Mouse (Mus musculus): ENCODE measurements around the gene Hmx2. TPM values are rescaled to one million over a fixed set of nuclear protein-coding genes. Genes with fewer than 3 reads are reported as not detected.

The Hmx2 gene
- not detected for total RNA-seq (2021)

DNA sequence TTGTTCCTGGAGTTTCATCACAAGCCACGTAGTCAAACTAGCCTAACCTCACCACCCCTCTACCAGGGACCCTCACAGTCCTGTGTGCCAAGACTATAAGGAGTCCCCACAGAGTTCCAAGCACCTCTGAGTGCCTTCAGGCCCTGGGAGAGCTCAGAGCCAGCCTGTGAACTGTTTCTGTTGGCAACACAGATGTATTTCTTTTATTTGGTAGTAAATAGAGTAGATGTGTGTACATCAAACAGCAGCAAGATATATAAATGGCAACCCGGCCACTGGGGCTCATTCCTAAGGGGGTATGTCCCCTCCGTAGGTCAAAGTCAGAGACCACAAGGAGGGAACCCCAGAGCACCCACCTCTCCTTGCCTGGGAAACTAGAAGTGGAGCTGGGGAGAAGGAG, at the start of gene Hmx2:
Hmx2 (plus strand) TSS at position 301 of the 400 bp plus-strand sequence.
- DNase-seq: no peak

DNA sequence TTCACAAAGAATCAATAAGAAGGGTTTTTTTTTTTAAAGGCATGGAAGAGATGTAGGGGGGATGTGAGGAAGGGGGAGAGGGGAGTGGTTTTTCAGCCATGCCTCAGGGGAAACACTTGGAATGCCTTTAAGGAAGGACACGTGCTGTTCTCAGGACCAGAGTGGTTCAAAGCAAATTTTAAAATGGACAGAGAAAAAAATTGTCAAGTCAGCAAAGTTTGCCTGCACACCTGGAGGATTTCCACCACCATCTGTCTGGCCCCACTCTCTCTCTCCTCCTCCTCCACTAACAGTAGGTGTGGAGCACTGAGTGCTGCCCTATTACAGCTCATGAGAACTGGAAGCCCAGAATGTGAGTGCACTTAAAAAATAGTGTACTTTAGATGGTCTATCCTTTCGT, 44.8 kb upstream of the Hmx2 start:
- no peak for DNase-seq

DNA sequence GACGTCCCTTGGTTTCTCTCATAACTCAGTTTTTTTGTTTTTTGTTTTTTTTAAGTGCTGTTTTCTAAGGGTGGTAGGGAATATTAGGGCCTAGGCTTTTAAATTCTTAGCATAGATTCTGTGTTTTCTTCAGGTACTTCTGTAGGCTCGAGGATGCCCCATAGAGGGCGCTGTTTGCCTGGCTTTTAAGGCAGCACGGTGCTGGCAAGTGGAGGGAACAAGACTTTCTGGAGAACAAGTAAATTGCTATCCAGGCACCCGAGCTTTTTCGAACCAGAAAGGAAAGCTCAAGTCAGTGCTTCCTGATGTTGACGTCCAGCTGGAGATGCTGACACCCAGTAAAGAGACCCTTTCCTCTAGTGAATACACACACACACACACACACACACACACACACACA, 8.6 kb upstream of the Hmx2 start:
- DNase-seq: peak; percentile 90

DNA sequence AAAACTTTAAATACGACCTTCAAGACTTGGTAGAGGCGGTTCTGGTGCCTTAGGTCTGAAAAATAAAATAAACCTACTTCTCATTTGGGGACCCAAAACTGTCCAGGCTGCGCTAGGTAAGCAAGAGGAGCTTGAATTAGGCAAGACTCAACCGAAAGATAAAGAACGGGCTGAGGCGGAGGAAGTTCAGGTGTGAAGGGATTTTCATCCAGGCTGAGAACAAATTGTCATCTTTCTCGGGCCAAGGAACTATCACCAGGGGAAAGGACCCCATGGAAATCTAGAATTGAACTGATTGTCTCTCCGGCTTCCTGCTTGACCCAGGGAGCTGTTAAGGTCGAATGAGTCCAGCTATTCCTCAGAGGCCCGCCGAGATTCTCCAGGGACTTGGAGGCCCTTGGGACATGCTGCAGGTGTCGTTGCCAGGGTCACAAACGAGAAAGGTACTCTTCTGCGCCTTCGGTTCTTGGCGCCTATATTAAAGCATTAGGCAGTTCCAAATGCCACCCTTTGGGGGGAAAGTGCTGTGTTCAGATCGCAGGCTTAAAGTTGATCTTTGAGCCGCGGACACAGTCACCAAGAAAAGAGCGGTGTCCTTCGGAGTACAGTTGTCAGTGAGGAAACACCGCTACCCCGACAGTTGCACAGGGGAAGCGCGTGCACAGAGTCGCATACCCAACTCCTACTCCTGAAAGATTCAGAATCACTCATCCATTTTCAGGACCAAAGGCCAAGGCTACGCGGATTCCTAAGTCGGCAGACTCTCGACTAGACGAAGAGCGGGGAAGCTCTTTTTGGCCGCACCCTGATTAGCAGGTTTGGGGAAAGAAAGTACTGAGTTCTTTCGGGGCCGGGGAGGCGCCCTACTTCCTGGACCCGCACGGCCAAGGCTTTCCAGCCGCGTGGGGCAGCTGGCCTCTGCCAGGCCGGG, 7.1 kb upstream of the Hmx2 start:
- DNase-seq: no peak

DNA sequence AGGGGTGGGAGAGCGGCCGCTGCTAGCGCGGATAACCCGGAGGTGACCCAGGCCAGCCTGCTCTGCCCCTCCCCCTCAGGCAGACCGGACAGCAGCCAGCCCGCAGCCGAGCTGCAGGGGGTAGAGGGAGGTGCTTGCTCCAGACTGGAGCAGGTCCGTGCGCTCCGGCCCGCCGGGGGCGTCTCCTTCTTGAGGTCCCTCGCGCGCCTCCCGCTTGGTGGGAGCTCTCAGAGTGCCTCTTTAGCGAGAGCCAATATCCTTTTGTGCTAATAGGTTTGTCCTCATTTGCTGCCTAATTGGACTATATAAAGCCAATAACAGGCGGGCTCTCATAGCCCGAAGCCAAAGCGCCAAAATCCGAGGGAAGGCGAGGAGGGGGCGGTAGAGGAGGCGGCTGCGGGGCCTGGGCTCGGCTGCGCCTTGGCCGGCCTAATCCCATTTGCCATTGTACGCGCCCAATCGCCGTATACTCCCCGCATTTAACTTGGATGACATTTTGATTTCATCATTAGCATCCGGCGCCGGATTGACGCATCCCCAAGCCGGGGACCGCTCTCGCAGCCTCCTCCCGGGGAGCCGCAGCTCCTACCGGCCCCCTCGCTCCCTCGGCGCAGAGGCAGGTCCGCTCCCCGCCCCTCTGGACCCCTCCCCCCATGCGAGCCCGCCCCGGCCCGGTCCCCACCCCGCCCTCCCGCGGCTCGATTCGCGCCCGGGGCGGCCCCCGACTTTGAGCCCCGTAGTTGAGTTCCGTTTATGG, 6.3 kb upstream of the Hmx2 start, which contains the start of gene Hmx3:
Hmx3 (plus strand) TSS at position 753 of the 757 bp plus-strand sequence.
- no peak for DNase-seq

DNA sequence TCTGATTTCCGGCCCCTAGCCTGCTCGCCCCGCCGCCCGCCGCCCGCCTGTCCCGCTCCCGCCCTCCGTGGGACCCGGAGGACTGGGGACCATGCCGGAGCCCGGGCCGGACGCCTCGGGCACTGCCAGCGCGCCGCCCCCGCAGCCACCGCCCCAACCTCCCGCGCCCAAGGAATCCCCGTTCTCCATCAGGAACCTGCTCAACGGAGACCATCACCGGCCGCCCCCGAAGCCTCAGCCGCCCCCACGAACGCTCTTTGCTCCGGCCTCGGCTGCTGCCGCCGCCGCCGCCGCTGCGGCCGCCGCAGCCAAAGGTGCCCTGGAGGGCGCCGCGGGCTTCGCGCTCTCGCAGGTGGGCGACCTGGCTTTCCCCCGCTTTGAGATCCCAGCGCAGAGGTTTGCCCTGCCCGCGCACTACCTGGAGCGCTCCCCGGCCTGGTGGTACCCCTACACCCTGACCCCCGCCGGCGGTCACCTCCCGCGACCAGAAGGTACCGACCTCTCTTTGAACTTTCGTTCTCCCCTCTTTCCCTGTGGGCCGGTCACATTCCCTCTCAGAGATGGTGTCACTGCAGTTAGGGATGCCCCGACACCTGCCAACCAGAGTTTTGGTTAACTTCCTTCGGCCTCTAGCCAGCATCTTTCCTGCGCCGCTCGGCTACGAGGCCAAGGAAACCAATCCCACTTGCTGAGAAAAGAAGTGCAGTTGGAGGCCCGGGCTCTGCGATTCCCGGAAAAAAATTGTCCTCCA, 5.5 kb upstream of the Hmx2 start:
- no peak for DNase-seq

DNA sequence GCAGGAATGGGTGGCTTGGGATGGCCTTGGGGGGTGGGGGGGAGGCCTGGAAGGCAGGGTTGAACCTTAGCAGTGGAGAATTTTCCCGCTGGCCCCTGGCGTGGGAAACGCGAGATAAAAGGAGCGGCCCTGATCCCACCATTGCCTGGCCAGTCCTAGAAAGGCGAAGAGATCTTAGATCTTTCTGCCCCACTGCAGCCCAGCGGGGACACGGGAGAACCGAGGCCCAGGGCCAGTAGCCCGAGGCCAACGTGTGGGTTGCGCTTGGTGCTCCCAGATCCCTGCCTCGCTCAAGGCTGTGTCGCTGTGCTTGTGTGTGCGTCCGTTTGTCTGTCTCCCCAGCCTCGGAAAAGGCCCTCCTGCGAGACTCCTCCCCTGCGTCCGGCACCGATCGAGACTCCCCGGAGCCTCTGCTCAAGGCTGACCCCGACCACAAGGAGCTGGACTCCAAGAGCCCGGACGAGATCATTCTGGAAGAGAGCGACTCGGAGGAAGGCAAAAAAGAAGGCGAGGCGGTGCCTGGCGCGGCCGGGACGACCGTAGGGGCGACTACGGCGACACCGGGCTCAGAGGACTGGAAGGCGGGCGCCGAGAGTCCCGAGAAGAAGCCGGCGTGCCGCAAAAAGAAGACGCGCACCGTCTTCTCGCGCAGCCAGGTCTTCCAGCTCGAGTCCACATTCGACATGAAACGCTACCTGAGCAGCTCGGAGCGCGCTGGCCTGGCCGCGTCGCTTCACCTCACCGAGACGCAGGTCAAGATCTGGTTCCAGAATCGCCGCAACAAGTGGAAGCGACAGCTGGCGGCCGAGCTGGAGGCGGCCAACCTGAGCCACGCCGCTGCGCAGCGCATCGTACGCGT, 4.7 kb upstream of the Hmx2 start:
- no peak for DNase-seq

DNA sequence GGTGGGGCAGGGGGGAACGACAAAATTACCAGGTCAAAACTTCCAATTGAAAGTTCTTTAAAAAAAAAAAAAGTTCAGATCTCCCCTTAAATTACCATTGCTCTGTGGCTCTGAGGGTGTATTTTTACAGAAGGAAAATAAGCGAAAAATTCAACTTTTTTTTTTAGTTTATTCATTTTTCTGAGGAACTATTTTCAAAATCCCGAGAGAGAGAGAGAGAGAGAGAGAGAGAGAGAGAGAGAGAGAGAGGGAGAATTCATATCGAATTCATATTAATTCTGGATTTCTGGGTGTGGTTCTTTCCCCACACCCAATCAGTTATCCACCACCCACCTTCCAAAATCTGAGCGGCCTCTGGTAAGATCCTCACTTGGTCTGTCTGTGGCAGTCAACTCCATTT, 3.7 kb upstream of the Hmx2 start:
- DNase-seq: no peak

DNA sequence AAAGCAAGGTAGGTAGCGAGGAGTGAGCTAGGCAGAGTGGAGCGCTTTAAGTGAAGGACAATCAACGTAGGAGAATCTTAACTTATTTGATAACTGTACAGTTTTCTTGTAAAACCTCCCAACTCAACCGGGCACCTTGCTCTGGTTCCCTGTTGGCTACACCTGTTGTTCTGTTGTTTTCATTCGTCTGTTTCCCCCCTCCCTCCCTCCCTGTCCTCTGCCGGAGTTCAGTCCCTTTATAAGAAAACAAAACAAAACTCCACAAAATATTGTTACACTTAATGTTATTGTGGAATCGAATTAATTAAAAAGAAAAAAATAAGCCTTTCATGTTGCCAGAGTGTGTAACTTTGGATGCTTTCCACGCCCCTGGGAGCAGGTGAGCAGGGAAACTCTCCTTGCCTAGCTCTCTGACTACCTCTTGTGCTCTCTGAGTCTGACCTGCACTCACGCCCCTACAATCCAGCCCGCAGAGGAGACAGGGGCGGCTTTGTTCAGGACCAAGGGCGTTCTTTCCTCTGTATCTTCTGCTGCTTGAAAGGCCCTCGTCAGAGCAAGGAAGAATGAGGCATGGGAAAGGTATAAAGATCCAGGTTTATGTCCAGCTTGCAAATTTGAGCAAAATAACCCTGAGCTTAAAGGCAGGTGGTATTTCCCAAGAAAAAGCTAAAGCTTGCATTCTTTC, 2.7 kb upstream of the Hmx2 start:
- no peak for DNase-seq

DNA sequence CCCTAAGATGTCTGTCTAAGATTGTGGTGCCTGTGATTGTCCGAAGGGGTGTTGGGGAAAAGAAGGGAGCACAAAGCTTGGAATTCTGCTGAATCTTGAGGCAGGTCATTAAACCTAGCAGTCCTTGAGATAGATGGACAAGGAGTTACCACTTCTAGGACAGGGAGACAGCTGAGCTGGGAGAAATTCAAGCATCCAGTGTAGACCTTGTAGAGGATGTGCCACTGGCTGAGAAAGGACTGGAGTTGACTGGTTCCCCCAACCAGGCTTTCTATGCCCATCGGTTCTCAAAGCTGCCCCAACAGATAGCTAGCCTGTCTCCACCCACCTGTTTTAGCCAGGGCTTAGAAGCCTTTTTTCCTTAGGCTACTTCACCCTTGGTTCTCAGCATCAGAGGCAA, 2.1 kb upstream of the Hmx2 start:
- DNase-seq: no peak

DNA sequence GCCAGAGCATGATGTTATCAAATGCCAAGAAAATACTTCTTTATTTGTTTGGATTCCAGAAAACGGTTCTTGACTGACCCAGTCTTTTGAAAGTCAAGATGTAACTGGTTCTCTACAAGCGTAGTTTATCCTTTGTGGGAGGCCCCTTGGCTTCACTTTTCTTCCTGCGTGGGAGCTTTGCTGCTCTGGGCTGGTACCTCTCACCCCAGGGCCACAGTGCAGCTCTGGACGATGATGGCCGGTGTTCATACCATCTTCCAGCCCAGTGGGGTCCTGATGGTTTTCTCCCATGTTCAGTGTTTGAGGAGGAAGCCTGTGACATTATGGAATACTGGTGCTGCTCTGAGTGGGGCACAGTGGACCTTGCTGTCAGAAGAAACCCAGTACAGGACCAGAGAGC, 1.1 kb upstream of the Hmx2 start:
- no peak for DNase-seq

DNA sequence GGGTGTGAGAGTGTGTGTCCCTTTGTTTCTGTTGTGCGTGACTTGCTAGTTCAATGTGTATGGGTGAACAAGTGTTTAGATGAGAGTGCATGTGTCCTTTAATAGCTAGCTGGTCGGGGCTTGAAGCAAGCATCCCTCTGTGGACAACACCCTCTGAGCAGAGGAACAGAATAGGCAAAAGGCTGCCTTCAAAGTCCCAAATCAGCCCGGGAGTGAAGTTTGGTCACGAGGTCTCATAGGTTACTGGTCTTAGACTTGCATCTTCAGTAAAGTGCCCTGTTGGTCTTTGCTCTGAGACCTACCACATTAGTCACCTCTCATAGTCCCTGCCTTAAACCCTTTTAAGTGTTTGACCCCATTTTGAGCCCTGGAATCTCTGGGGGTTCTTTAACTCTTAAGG, 2.9 kb downstream of the Hmx2 start:
- no peak for DNase-seq

DNA sequence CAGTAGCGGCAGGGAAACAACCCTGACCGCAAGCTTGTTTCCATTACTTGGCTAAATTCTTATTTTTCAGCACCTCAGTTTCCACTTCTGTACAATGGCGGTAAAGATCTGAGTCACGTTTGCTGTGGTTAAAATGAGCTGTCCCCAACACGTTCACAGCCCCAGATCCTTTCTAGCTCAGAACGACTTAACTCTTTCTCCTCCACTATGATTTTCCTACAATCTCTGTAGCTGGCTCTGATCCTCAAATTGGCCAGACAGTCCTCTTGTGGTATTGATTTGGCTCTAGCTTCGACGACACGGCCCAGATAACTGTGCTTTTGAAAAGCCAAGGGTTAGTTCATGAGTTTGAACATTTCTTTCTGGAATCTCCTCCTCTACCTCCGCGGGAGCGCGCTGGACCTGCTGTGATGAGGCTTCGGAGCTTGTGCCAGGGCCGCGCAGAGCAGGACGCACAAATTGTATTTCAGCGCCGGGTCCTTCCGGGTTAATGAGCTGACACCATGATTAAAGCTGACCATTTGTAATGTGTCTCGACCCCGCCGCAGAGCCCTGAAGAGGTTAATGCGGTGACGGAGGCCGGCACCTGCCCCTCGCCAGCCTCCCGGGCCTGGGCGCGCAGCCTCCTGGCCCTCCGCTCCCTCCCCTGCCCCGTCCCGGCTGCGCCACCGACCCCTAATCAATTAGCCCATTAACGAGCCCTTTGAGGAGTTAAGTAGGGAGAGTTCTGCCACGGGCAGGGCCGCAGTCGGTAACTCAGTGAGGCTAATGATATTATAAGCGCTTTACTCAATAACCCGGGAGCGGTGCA, 3.6 kb downstream of the Hmx2 start:
- DNase-seq: no peak

DNA sequence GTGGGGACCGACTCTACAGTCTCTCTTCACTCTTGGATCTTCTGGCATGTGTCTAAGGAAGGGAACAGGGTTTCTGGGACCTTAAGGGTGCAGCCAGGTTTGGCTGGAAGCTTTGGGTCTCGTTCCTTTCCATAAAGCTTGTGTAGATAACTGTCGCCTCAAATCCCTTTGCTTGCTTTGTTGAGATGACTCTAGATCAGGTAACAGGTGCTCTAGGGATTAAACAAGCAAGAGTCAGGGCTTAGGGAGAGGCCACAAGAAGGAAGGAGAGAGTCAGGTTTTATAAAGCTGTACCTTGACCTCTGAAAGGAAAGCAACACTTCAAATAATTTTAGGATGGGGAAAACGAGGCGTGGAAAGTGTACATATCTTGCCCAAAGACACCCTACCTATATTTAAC, 4.2 kb downstream of the Hmx2 start:
- DNase-seq: no peak

DNA sequence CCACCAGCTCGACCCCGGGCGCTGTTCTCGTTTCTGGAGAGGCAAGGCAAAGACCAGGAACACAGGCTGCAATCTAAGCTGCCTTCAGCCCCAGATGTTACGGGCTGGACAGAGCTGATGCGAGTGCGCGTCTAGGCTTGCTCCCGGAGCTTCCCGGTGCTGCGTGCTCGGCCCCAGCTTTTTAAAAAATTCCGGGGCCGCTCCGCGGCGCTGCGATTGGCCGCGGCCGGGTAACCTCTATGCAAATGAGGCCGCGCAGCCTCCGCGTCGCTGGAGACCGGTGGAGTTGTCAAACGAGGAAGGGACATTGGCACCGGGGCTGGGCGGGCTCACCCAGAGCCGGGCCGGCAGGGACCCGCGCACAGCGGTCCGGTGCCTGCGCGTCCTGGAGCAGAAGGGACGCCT, 5.2 kb downstream of the Hmx2 start:
- no peak for DNase-seq

DNA sequence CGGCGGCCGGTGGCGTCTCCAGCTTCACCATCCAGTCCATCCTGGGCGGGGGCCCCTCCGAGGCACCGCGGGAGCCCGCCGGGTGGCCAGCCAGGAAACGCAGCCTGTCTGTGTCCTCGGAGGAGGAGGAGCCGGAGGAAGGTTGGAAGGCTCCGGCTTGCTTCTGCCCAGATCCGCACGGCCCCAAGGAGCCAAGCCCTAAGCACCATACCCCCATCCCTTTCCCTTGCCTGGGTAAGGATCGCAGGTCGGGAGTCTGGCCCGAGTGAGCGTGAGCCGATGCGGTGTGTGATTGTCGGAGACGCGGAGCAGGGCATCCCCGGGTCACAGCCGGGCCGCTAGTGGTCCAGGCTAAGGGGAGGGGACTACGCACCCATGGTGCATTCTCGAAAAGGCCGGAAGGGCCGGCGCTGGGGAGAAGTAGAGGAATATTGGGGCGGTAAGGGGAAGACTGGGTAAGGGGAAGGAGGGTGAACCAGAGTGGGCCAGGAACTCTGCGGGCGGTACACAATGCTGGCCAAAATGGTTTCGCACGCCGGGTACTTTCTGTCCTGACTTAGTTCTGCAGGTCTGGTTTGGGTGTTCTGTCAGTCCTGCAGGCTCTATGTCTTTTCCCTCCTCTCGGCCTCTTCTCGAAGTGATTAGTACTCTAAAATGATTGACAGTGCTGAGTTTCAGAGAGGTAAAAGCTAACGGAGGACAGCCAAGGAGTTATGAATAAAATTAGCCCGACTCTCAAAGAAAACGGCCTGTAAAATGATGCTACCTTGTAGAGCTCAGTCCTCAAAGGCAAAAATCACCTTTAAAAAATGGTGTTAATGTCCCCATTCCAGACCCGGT, 6.0 kb downstream of the Hmx2 start:
- no peak for DNase-seq

DNA sequence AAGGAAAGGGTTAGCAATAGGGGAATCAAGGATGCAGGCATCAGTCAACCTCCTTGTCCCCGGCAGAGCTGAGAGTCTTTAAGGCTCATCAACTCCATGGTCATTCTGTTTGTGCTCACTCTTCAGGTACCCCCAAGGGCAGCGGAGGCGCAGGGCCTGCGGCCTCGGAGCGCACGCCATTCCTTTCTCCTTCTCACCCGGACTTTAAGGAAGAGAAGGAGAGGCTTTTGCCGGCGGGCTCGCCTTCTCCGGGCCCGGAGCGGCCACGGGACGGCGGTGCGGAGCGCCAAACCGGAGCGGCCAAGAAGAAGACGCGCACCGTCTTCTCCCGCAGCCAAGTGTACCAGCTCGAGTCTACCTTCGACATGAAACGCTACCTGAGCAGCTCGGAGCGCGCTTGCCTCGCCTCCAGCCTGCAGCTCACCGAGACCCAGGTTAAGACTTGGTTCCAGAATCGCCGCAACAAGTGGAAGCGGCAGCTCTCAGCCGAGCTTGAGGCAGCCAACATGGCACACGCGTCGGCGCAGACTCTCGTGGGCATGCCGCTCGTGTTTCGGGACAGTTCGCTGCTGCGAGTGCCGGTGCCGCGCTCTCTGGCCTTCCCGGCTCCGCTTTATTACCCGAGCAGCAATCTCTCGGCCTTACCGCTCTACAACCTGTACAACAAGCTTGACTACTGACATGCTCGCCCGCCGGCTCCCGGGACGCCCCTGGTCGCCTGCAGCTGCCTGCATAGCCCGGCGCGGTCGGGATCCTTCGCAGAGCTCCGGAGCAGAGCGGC, 6.9 kb downstream of the Hmx2 start:
- DNase-seq: no peak

DNA sequence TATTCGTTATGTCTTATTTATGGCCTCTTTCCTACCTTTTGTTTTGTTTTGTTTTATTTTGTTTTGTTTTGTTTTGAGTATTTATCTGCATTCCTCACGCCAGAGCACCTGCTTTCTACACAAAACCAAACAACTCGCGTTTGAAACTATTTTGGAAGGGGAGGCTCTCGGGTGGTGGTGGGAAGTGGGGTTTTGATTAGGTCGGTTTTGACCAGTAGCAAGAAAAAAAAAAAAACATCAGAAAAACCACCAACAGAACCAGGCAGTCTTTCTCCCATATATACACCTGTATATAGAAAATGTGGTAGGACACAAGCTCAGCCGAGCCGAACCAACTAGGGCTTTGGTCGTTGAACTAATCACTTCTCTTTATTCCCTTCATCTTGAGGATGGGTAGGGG, 7.5 kb downstream of the Hmx2 start:
- DNase-seq: no peak
